Mouse (Mus musculus) neural tube, embryonic 10.5 days (tissue): ENCODE measurements at regions not wholly inside any gene's neighbourhood (a gene's known extent, or its start where the extent isn't known, plus 50 kb on each side); places are given as distances from the start of the nearest gene placed in this dataset.
"Not testable (repeated sequence)": the region's sequence is repeated elsewhere in the genome, so short reads cannot be mapped to it uniquely, and the experiment has no call there.

Experiments used
- DNase-seq: peaks from one replicate; pipeline ENCODE4 v3.0.0-alpha.2; 2017; ENCODE audit warnings: low spot score; ENCODE audit errors: extremely low spot score

DNA sequence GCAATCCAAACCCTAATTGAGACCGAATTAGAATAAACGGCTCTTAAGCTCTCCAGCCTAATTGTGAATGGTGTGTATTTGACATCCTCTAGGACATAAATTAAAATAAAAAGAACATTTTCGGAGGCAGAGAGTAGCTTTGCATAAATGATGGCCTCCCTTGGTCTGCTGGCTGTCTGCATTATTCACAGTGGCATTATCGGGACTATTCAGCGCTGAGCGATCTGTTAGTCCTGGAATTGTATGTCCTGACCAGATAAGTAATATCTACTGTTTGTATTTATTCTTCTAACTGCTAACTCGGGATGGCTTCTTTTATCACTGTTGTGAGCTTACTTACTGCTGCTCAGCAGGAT is 299.6 kb downstream of the Chl1 start:
- DNase-seq = no peak

- DNase-seq = no peak
These were observed 300.1 kb downstream of the Chl1 start for GRCm38 (mm10) chr6:103810342-103811001.

DNA sequence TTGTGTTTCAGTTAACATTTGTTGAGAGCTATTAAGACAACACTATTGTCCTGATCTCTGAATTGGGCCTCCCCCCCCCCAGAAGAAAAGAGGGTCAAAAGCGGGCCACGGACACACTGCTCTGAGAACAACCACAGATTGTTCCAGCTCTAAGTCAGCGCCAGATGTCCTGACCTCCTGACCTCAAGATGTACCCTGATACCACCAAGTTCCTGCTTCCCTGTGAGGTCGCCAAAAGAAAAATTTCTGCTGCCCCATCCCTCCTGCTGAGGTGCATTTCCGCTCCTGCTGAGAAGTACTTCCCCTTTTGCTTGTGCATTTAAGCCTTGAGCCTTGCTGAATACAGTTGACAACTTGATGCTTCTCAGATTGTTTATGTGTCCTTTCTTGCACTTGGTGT is 306.0 kb downstream of the Chl1 start:
- not testable (repeated sequence) for DNase-seq

GRCm38 (mm10) chr6:103826042-103826441 is 315.7 kb downstream of the Chl1 start:
- DNase-seq = no peak

GRCm38 (mm10) chr6:103827623-103828022 is 317.2 kb downstream of the Chl1 start:
- no peak for DNase-seq

GRCm38 (mm10) chr6:103828866-103829265 is 318.5 kb downstream of the Chl1 start:
- DNase-seq = no peak

GRCm38 (mm10) chr6:103832301-103832700 is 321.9 kb downstream of the Chl1 start:
- DNase-seq = no peak

GRCm38 (mm10) chr6:103832808-103833207 is 322.4 kb downstream of the Chl1 start:
- DNase-seq = no peak

GRCm38 (mm10) chr6:103833501-103834132 is 323.2 kb downstream of the Chl1 start:
- peak; percentile 55 for DNase-seq

GRCm38 (mm10) chr6:103834726-103835229 is 324.4 kb downstream of the Chl1 start:
- DNase-seq = no peak

- DNase-seq = no peak
These were observed 349.4 kb downstream of the Chl1 start for GRCm38 (mm10) chr6:103859787-103860186.

DNA sequence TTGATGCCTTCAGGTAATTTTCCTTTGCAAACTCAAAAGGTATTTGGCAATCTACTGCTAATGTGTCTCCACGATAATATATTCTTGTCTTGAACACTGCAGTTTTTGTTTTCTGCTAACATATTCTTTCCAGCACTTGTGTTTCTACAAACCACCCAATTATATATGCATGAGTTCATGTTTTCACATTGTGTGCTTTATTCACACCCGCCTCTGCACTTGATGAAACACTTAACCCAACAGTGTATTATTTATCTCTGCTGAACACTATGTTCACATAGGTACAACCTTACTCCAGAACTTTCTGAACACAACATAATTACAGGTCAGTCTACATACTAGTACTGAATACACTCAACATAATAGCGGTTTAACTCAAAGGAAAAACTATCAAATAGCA is 383.1 kb downstream of the Chl1 start:
- DNase-seq = no peak

DNA sequence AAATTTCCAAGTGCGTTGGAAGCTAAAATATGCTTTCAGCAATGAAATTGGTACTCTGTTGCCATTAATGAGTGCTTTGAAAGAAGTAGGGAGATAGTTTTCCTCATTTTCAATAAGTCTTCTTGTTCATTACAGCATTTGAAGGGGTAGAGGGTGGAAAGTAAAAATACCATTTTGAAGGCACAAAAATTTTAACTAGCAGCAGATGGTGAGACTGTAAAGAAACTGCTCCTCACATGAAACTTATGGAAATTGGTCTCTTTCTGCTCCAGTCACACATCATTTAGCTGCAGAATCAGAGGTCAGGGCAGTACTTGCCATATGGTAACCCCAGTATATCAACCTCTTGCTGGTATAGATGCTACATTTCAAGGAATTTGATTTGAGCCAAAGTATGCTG is 414.1 kb downstream of the Chl1 start:
- no peak for DNase-seq

DNA sequence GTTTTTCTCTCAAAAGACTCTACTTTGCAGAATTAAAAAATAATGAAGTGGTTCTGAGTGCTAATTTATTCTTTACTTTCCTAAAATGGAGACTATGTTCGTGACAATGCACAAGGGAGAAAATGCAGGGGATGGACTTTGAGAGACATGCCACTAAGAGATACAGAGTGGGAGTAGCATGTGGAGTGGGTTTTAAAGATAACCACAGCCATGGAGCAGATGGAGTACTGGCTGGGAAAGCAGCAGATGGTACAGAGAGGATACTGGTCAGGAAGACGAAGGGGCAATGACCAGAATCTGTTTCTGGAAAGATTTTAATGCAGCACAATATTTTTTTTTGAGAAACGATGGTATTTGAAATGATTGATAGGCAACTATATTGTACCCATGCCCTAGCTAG is 416.7 kb downstream of the Chl1 start:
- DNase-seq = no peak

GRCm38 (mm10) chr6:103940345-103940744 is 430.0 kb downstream of the Chl1 start:
- DNase-seq = no peak

DNA sequence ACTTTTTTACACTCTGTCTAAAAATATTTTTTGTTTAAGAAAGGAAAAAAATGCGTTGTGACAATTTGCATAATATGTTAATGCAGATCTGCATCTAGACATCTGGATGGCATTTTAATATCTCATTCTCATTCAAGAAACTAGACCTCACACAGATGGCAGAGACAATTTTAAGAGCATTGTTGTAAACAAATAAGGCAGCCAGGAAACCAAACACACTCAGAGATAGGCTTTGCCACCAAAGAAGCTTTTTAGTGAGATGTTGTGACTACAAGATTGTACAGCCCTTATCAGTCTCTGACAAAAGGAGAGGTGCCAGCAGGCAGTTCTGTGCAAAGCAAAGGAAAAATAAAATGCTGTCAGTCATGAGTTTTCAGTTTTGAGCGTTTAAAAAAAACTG is 434.0 kb downstream of the Chl1 start:
- no peak for DNase-seq

- no peak for DNase-seq
These were observed 437.1 kb downstream of the Chl1 start for GRCm38 (mm10) chr6:103947474-103947873.

GRCm38 (mm10) chr6:103953134-103953771 is 442.9 kb downstream of the Chl1 start:
- DNase-seq = no peak

- DNase-seq = no peak
These were observed 448.6 kb downstream of the Chl1 start for GRCm38 (mm10) chr6:103959002-103959401.

DNA sequence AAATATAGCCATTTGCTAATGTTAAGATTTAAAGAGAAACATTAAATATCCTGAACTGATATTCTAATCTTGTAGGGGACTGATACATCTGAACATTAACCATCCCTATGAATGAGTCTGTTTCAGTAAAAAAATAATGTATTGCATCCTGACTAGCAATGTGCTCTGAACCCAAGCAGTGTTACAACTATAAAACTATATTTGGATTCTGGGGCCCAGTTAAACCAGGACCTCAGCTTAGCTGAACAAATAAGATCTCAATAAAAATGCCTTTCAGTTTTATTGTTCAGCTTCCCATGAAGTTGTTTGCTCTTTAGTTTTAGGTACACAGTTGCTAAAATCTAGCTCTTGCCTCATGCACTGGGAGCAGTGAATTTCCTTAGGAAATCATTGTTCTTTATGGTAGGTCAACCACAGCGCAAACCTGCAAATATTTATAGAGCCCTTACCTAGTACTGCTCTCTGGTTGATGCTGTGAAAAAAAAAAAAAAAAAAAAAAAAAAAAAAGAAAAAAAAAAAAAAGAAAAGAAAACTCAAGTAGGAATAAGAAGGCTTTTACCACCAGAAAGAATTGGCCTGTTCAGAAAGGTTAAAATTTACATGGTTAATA is 457.5 kb downstream of the Chl1 start:
- DNase-seq = no peak

DNA sequence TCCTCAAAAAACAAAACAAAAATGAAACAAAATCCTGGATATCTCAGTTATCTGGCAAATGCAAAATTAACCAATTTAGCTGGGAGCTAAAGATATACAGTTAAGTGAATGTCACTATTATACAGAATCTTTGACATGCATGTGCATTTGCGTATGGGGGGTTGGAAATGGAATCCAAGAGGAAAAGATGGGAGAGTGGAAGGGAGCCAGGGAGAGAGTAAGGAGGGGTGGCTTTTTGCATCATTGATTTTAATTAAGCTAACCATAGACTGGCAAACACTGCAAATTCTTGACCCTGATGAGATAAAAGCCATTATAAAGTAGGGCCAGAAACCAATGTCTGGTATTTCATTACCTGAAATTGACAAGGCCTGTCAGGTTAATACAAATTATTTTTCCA is 488.8 kb downstream of the Chl1 start:
- DNase-seq = no peak

- peak; percentile 68 for DNase-seq
These were observed 464.0 kb upstream of the Cntn6 start for GRCm38 (mm10) chr6:104028439-104029091.
